Mouse (Mus musculus) bone marrow, adult 2 months (tissue): Measurements from ENCODE around the gene Adap1. TPM values are rescaled to one million over a fixed set of nuclear protein-coding genes. Genes with fewer than 3 reads are reported as not detected.
A peak's percentile ranks its signal among the peaks of the same experiment; 100 is the strongest.

ENCODE experiments used
- H3K27ac ChIP-seq: fragments of 200-500 bp; 2 replicates; pipeline ENCODE4 v1.5.1; 2012; ENCODE audit warnings: low read depth, mild to moderate bottlenecking, control low read depth, inconsistent platforms, low read length; ENCODE audit not compliant: control insufficient read depth, poor library complexity, insufficient read depth
- H3K4me1 ChIP-seq: fragments of 200-500 bp; 2 replicates; pipeline ENCODE4 v1.6.1; 2011; ENCODE audit warnings: low read length; ENCODE audit not compliant: control insufficient read depth, insufficient read depth
- H3K4me3 ChIP-seq: fragments of 200-500 bp; replicated peaks from 2 replicates; pipeline ENCODE3; 2011; ENCODE audit warnings: mild to moderate bottlenecking, low read depth, low read length, control low read depth; ENCODE audit not compliant: control insufficient read depth
- CTCF ChIP-seq: fragments of 200-500 bp; IDR thresholded peaks from 2 replicates; pipeline ENCODE4 v1.5.1; 2011; ENCODE audit warnings: low read length, control low read depth; ENCODE audit not compliant: control insufficient read depth, insufficient read depth
- POLR2A ChIP-seq: fragments of 200-500 bp; IDR thresholded peaks from 2 replicates; pipeline ENCODE4 v1.6.1; 2011; ENCODE audit warnings: low read depth, mild to moderate bottlenecking, control low read depth, low read length, borderline replicate concordance; ENCODE audit not compliant: control insufficient read depth
- WGBS: fragments of 180-500 bp; shearing (Covaris S2); methylation state at CpG from one replicate; pipeline ENCODE4 v1.1.7; 2018; 5-methylcytosine and 5-hydroxymethylcytosine counted together
- polyA plus RNA-seq: library from polyadenylated mRNA; stranded (reverse); fragments of >200 nt; gene quantifications from 2 replicates; pipeline ENCODE4 v1.2.4, GENCODE M21; 2011; ENCODE audit warnings: low replicate concordance; ENCODE audit not compliant: missing spikeins, insufficient read depth, insufficient read length

The Adap1 gene
- polyA plus RNA-seq, 1 experiment: 26.4 TPM

- TF ChIP-seq POLR2A: peak; percentile 46; the same call in 1 of the 2 replicates
- no peak for TF ChIP-seq CTCF
- WGBS: 4% methylated on average over 61 of the region's 62 CpGs
- peak overlapping the region; percentile 96 for H3K27ac ChIP-seq
- peaks cover 7% of the 10 kb centered on the region for H3K4me1 ChIP-seq
- H3K4me3 ChIP-seq: peak overlapping the region; percentile 65
Measured at GRCm38 (mm10) chr5:139324691-139325394, 579 bp downstream of the Adap1 start.

DNA sequence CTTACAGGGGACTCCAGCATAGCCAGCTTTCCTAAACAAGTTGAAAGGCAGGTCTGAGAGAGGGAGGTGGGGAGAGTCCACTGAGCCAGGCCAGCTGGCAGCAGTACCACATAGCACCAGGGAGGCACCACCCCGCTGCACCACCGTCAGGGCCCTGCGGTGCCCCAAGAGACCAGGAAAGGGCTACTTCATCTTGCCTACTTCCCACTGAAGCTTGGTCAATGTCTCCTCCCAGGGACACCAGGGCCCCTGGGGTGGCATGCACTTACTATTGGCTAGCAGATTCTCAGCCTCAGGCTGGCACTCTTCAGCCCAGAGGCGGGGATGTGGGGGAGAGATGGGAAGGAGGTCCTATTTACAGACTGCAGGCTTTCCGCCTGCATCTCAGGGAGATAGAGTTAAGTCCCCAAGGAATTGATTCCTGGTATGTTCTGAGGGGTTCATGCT lies 1.4 kb downstream of the Adap1 start:
- no peak; the same call in 1 of the 2 replicates for TF ChIP-seq POLR2A
- TF ChIP-seq CTCF: no peak
- peaks cover 7% of the 10 kb centered on the region for H3K4me1 ChIP-seq
- WGBS: 17% methylated on average over 5 of the region's 5 CpGs
- H3K4me3 ChIP-seq: peak overlapping the region; percentile 65
- peak overlapping the region; percentile 96 for H3K27ac ChIP-seq

DNA sequence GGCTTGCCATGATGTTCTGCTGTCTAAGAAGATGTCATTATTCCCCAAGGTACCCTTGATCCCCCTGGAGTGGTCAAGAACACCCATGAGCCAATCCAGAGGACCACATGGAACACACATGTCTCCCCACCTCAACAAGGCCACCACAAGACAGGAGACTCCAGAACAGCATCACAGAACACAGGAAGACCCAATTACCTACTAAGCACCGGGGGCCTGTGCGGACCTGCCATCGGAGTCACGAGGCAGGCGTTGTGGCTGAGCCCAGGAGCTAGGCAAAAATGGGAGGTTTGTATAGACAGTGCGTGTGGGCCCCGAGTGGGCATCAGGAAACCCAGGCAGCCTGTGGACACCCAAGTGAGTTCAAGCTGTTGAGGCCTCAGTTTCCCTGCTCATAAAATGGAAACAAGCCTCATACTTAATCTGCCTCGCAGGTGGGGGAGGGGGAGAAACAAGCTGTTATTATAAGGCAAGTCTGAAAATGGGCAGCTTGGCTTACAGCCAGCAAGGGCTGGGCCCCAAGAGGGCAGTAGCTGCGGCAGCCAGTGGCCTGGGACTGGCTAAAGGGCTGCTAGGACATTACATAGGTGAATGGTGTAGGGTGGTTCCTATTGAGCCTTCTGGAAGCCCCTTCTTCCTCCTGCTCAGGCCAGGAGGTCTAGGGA lies 2.0 kb downstream of the Adap1 start:
- TF ChIP-seq CTCF: no peak
- no peak for TF ChIP-seq POLR2A
- WGBS: 71% methylated on average over 9 of the region's 9 CpGs
- no peak overlapping the region for H3K4me3 ChIP-seq

GRCm38 (mm10) chr5:139321331-139321730 lies 4.1 kb downstream of the Adap1 start:
- TF ChIP-seq CTCF: no peak
- no peak for TF ChIP-seq POLR2A
- 75% methylated on average over 6 of the region's 6 CpGs for WGBS

More for the DNA sequence above, 2.0 kb downstream of the Adap1 start:
- Histone ChIP-seq H3K4me1 (peaks cover 7% of the 10 kb centered on the region), H3K27ac (peak overlapping the region; percentile 96)

DNA sequence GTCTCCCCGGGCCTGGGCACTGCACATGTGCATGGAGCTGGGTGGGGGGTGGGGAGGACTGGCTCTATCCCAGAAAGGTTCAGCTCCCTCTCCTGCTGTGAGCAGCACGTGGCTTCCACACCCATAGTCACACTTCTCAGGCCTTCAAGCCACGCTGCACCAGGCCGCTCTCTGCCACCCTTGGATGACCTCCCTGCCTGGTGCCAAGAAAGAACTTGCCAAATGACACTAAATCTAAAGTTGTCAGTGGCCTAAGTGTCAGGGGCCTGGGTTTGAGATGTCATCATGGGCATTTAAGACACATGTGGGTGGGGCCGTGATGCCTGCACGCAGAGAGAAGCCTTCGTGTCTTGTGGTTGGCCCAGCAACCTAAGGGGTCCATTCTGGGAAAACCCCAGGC lies 5.0 kb downstream of the Adap1 start:
- TF ChIP-seq POLR2A: no peak
- no peak for TF ChIP-seq CTCF
- Histone ChIP-seq H3K4me1 (no peaks in the 10 kb centered on the region; the same call in 1 of the 2 replicates), H3K27ac (no peak overlapping the region), H3K4me3 (no peak overlapping the region)
- 80% methylated on average over 7 of the region's 7 CpGs for WGBS

More at GRCm38 (mm10) chr5:139321331-139321730, 4.1 kb downstream of the Adap1 start:
- H3K4me3 ChIP-seq: no peak overlapping the region
- peaks cover 2% of the 10 kb centered on the region; the same call in 1 of the 2 replicates for H3K4me1 ChIP-seq
- no peak overlapping the region for H3K27ac ChIP-seq

- H3K27ac ChIP-seq: no peak overlapping the region
- WGBS: 84% methylated on average over 21 of the region's 21 CpGs
- H3K4me3 ChIP-seq: no peak overlapping the region
- TF ChIP-seq POLR2A (no peak), CTCF (no peak)
- H3K4me1 ChIP-seq: no peaks in the 10 kb centered on the region; the same call in none of the 2 replicates
Measured at GRCm38 (mm10) chr5:139317751-139318504, 7.5 kb downstream of the Adap1 start.

- H3K27ac ChIP-seq: no peak overlapping the region
- 80% methylated on average over 6 of the region's 6 CpGs for WGBS
- TF ChIP-seq POLR2A (no peak), CTCF (no peak)
- no peak overlapping the region for H3K4me3 ChIP-seq
- H3K4me1 ChIP-seq: no peaks in the 10 kb centered on the region; the same call in none of the 2 replicates
Measured at GRCm38 (mm10) chr5:139316982-139317675, 8.3 kb downstream of the Adap1 start.
